Mouse (Mus musculus): ENCODE results near the gene Lrrk1. TPM values are rescaled to one million over a fixed set of nuclear protein-coding genes. Genes with fewer than 3 reads are reported as not detected.

The Lrrk1 gene
- polyA plus RNA-seq, 1 experiment from 2014 or later, result 1.0 TPM

DNA sequence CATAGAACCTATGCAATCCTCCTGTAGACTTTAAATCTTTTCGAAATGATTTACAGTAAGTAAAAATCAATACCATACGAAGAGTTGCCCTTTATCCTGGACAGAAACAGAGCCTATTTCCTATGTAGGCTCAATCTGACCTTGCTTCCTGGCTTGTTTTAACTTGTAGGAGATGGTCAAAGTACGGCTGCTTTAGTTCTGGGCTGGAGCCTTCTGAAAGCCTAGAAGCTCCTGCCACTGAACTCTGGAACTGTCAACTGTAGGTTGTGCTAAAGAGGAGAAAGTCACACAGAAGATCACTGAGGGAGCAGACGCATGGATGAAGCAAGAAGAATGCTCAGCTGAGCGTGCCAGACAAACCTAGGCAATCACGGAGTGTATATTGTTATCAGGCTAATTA is 17.2 kb downstream of the Lrrk1 start:
- no peak overlapping the region for H3K4me3 ChIP-seq (ENCODE audit: low read depth, low read length)
- ATAC-seq (ENCODE audit: low read depth), result no peak
- no peak overlapping the region for H3K4me2 ChIP-seq (ENCODE audit: low read depth, low read length)
- no peaks in the 10 kb centered on the region for H3K4me1 ChIP-seq (ENCODE audit: control insufficient read depth, insufficient read depth, low read length)
- H3K36me3 ChIP-seq (ENCODE audit: control insufficient read depth, insufficient read depth, low read length), result no peaks in the 10 kb centered on the region
- no peaks in the 10 kb centered on the region for H3K27me3 ChIP-seq (ENCODE audit: control insufficient read depth, insufficient read depth, low read length)
- no peak overlapping the region for H3K27ac ChIP-seq (ENCODE audit: low read depth, low read length)
- H3K9me3 ChIP-seq (ENCODE audit: control insufficient read depth, low read length), result no peaks in the 10 kb centered on the region
- no peak overlapping the region for H3K9ac ChIP-seq (replicated peaks; ENCODE audit: low read depth, low read length)
- WGBS, result 86% methylated on average over 6 of the region's 6 CpGs

GRCm38 (mm10) chr7:66369934-66370445 is 18.2 kb downstream of the Lrrk1 start:
- Histone ChIP-seq H3K9me3 (ENCODE audit: control insufficient read depth, low read length) (no peaks in the 10 kb centered on the region), H3K9ac (replicated peaks; ENCODE audit: low read depth, low read length) (no peak overlapping the region), H3K27ac (ENCODE audit: low read depth, low read length) (no peak overlapping the region), H3K4me1 (ENCODE audit: control insufficient read depth, insufficient read depth, low read length) (no peaks in the 10 kb centered on the region), H3K27me3 (ENCODE audit: control insufficient read depth, insufficient read depth, low read length) (no peaks in the 10 kb centered on the region), H3K36me3 (ENCODE audit: control insufficient read depth, insufficient read depth, low read length) (no peaks in the 10 kb centered on the region), H3K4me3 (ENCODE audit: low read depth, low read length) (no peak overlapping the region), H3K4me2 (ENCODE audit: low read depth, low read length) (no peak overlapping the region)
- no peak for ATAC-seq (ENCODE audit: low read depth)
- WGBS, result 78% methylated on average over 5 of the region's 5 CpGs

GRCm38 (mm10) chr7:66369071-66369933 is 18.8 kb downstream of the Lrrk1 start:
- no peaks in the 10 kb centered on the region for H3K36me3 ChIP-seq (ENCODE audit: control insufficient read depth, insufficient read depth, low read length)
- H3K9me3 ChIP-seq (ENCODE audit: control insufficient read depth, low read length), result no peaks in the 10 kb centered on the region
- no peak for ATAC-seq (ENCODE audit: low read depth)
- 72% methylated on average over 5 of the region's 5 CpGs for WGBS
- no peaks in the 10 kb centered on the region for H3K27me3 ChIP-seq (ENCODE audit: control insufficient read depth, insufficient read depth, low read length)
- H3K4me2 ChIP-seq (ENCODE audit: low read depth, low read length), result no peak overlapping the region
- H3K9ac ChIP-seq (replicated peaks; ENCODE audit: low read depth, low read length), result no peak overlapping the region
- H3K4me1 ChIP-seq (ENCODE audit: control insufficient read depth, insufficient read depth, low read length), result no peaks in the 10 kb centered on the region
- H3K27ac ChIP-seq (ENCODE audit: low read depth, low read length), result no peak overlapping the region
- no peak overlapping the region for H3K4me3 ChIP-seq (ENCODE audit: low read depth, low read length)

DNA sequence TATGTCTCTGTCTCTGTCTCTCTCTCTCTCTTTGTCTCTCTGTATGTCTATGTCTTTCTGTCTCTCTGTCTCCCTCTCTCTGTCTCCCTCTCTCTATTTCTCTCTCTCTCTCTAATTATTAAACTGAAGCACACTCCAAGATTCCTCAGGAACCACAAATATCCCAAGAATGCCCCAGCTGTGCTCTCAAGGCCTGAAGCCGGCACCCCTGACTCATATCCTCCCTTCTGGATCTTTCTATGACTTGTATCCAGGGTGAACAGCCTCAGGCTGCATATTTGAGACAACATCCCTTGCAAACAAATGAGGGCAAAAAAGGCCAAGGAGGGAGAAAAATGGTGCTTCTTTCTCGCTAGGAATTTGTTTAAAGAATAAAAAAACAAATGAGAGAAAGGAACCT is 22.2 kb downstream of the Lrrk1 start, which contains the start of gene Gm10974:
TSS of gene Gm10974 (plus strand) at position 2 of the 400 bp plus-strand sequence.
- Histone ChIP-seq H3K9ac (replicated peaks; ENCODE audit: low read depth, low read length) (no peak within 1 kb of the TSS), H3K4me2 (ENCODE audit: low read depth, low read length) (no peak within 1 kb of the TSS), H3K4me3 (ENCODE audit: low read depth, low read length) (no peak within 1 kb of the TSS), H3K4me1 (ENCODE audit: control insufficient read depth, insufficient read depth, low read length) (no peaks in the 10 kb centered on the region), H3K36me3 (ENCODE audit: control insufficient read depth, insufficient read depth, low read length) (no peaks in the 10 kb centered on the region), H3K9me3 (ENCODE audit: control insufficient read depth, low read length) (no peaks in the 10 kb centered on the region), H3K27ac (ENCODE audit: low read depth, low read length) (no peak within 1 kb of the TSS), H3K27me3 (ENCODE audit: control insufficient read depth, insufficient read depth, low read length) (no peaks in the 10 kb centered on the region)
- WGBS, result 70% methylated on average over 2 of the region's 2 CpGs
- no peak for ATAC-seq (ENCODE audit: low read depth)

DNA sequence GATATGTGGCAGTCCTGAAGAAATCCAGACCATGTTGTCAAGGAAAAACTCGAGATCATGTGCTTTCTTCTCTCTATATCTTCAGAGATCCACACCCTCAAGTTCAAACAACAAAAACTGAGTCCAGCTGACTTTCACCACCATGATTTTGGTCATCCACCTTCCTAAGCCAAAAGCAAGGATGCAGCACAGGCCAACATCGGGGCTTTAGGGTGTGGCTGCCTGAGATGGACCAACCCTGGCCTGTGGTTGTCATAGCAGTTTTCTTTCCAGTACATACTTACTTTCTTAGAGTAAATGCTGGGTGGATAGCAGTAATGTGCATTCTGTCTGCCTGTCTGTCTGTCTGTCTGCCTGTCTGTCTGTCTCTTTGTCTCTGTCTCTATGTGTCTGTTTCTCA is 22.7 kb downstream of the Lrrk1 start:
- Histone ChIP-seq H3K4me1 (ENCODE audit: control insufficient read depth, insufficient read depth, low read length) (no peaks in the 10 kb centered on the region), H3K9ac (replicated peaks; ENCODE audit: low read depth, low read length) (no peak overlapping the region), H3K36me3 (ENCODE audit: control insufficient read depth, insufficient read depth, low read length) (no peaks in the 10 kb centered on the region), H3K27me3 (ENCODE audit: control insufficient read depth, insufficient read depth, low read length) (no peaks in the 10 kb centered on the region), H3K27ac (ENCODE audit: low read depth, low read length) (no peak overlapping the region), H3K4me2 (ENCODE audit: low read depth, low read length) (no peak overlapping the region), H3K9me3 (ENCODE audit: control insufficient read depth, low read length) (no peaks in the 10 kb centered on the region), H3K4me3 (ENCODE audit: low read depth, low read length) (no peak overlapping the region)
- 81% methylated on average over 2 of the region's 2 CpGs for WGBS
- ATAC-seq (ENCODE audit: low read depth), result no peak

DNA sequence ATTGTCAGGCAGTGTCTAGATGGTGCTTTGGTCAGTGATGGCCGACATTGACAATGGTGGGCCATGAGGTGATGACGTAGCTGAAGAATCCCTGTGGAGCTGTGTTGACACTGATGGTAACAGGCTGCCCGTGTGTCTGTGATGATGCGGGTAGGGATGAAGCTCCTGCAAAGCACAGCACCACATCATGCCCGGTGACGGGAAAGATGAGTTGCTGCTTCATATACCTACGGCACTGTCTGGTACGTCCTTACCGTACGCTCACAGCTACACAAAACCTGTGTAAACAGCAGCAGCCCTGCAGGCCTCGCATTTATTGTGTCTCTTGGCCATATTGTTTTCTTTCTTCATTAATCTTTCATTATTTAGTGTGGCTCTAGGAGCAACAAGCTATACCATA is 23.7 kb downstream of the Lrrk1 start:
- no peaks in the 10 kb centered on the region for H3K9me3 ChIP-seq (ENCODE audit: control insufficient read depth, low read length)
- WGBS, result 93% methylated on average over 11 of the region's 11 CpGs
- ATAC-seq (ENCODE audit: low read depth), result no peak
- no peaks in the 10 kb centered on the region for H3K27me3 ChIP-seq (ENCODE audit: control insufficient read depth, insufficient read depth, low read length)
- no peaks in the 10 kb centered on the region for H3K4me1 ChIP-seq (ENCODE audit: control insufficient read depth, insufficient read depth, low read length)
- H3K36me3 ChIP-seq (ENCODE audit: control insufficient read depth, insufficient read depth, low read length), result no peaks in the 10 kb centered on the region
- no peak overlapping the region for H3K9ac ChIP-seq (replicated peaks; ENCODE audit: low read depth, low read length)
- no peak overlapping the region for H3K4me2 ChIP-seq (ENCODE audit: low read depth, low read length)
- no peak overlapping the region for H3K4me3 ChIP-seq (ENCODE audit: low read depth, low read length)
- H3K27ac ChIP-seq (ENCODE audit: low read depth, low read length), result no peak overlapping the region

GRCm38 (mm10) chr7:66359044-66359443 is 29.1 kb downstream of the Lrrk1 start:
- Histone ChIP-seq H3K9ac (replicated peaks; ENCODE audit: low read depth, low read length) (no peak overlapping the region), H3K4me1 (ENCODE audit: control insufficient read depth, insufficient read depth, low read length) (no peaks in the 10 kb centered on the region), H3K4me2 (ENCODE audit: low read depth, low read length) (no peak overlapping the region), H3K9me3 (ENCODE audit: control insufficient read depth, low read length) (no peaks in the 10 kb centered on the region), H3K36me3 (ENCODE audit: control insufficient read depth, insufficient read depth, low read length) (no peaks in the 10 kb centered on the region), H3K4me3 (ENCODE audit: low read depth, low read length) (no peak overlapping the region), H3K27ac (ENCODE audit: low read depth, low read length) (no peak overlapping the region), H3K27me3 (ENCODE audit: control insufficient read depth, insufficient read depth, low read length) (no peaks in the 10 kb centered on the region)
- ATAC-seq (ENCODE audit: low read depth), result no peak
- WGBS, result 90% methylated on average over 4 of the region's 4 CpGs

DNA sequence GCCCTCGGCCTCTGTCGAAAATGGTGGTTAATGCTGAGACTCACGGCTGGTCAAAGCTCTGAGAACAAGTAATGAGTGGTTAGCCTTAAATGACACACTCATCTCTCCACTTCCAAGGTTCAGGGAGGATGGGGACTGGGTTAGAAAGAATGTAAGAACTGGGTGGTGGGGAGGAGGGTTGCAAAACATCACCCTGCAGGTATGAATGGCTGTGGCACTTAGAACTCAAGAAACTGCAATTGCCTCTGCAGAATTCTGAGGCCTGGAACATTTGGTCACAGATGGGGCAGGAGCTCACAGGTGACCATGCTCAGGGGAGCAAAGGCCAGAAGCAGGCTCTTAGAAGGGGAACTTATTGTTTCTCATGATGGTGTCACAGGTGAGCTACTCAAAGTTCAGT is 29.7 kb downstream of the Lrrk1 start:
- ATAC-seq (ENCODE audit: low read depth), result no peak
- Histone ChIP-seq H3K9ac (replicated peaks; ENCODE audit: low read depth, low read length) (no peak overlapping the region), H3K27me3 (ENCODE audit: control insufficient read depth, insufficient read depth, low read length) (no peaks in the 10 kb centered on the region), H3K36me3 (ENCODE audit: control insufficient read depth, insufficient read depth, low read length) (no peaks in the 10 kb centered on the region), H3K27ac (ENCODE audit: low read depth, low read length) (no peak overlapping the region), H3K4me2 (ENCODE audit: low read depth, low read length) (no peak overlapping the region), H3K4me1 (ENCODE audit: control insufficient read depth, insufficient read depth, low read length) (no peaks in the 10 kb centered on the region), H3K4me3 (ENCODE audit: low read depth, low read length) (no peak overlapping the region), H3K9me3 (ENCODE audit: control insufficient read depth, low read length) (no peaks in the 10 kb centered on the region)
- 92% methylated on average over 3 of the region's 3 CpGs for WGBS

DNA sequence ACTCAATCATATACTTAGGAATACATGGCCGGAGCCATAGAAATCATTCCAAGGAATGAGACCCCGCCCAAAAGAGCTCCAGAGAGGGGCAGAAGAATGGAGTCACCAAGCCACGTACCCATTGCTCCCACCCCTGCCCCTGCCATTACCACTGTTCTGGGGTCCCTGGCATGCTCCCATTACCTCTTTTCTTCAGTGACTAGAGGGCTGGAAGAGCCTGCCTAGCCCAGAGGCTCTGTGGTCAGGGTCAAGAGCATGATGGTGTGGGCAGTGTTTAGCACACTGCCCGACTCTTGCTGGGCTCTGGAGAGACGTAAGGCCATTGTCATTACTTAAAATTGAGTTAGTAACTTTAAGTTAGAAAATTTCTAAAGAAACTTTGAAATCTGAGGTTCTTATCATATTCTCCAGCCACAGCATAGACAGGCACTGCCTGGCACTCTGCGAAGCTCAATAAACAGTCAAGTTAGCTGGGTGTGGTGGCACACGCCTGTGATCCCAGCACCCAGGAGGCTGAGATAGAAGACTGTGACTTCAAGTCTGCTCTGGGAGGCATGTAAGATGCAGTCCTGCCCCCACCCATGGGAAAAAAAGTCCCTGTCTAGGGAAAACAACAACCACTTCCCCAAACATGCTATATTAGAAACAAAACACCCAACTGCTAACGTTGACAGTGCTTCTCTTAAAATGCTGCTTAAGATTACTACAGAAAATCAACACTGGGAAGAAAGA is 32.2 kb downstream of the Lrrk1 start:
- Histone ChIP-seq H3K27ac (ENCODE audit: low read depth, low read length) (no peak overlapping the region), H3K36me3 (ENCODE audit: control insufficient read depth, insufficient read depth, low read length) (no peaks in the 10 kb centered on the region), H3K27me3 (ENCODE audit: control insufficient read depth, insufficient read depth, low read length) (no peaks in the 10 kb centered on the region), H3K4me3 (ENCODE audit: low read depth, low read length) (no peak overlapping the region), H3K4me2 (ENCODE audit: low read depth, low read length) (no peak overlapping the region), H3K9me3 (ENCODE audit: control insufficient read depth, low read length) (no peaks in the 10 kb centered on the region), H3K4me1 (ENCODE audit: control insufficient read depth, insufficient read depth, low read length) (no peaks in the 10 kb centered on the region), H3K9ac (replicated peaks; ENCODE audit: low read depth, low read length) (no peak overlapping the region)
- ATAC-seq (ENCODE audit: low read depth), result no peak
- WGBS, result 90% methylated on average over 8 of the region's 8 CpGs
